Mouse (Mus musculus) embryo, embryonic 10.5 days (tissue): ENCODE results near the gene Nlk.
"Not testable (repeated sequence)": the region's sequence is repeated elsewhere in the genome, so short reads cannot be mapped to it uniquely, and the experiment has no call there.

Experiments
- DNase-seq: peaks from one replicate; pipeline ENCODE4 v3.0.0-alpha.2; 2015; ENCODE audit warnings: low spot score

Nlk gene

DNA sequence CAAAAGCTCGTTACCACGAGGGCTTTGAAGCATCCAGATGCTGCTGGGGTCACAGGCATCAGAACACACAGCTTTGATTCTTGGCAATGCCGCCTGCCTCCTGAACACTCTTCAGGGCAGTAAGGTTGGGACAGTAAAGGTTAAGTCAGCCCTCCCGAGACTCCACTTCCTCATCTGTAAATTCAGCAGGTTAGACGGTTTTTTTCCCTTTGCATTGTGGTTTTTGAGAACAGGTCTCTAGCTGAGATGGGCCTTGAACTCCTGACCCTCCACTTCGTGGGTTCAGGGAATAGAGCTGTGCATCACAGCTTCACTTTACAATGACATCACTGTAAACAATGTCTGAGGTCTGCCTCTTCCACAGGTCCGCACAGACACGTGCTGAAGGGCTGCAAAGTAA, 152.0 kb downstream of the Nlk start:
- no peak for DNase-seq

GRCm38 (mm10) chr11:78544449-78545111, 152.6 kb downstream of the Nlk start:
- no peak for DNase-seq

DNA sequence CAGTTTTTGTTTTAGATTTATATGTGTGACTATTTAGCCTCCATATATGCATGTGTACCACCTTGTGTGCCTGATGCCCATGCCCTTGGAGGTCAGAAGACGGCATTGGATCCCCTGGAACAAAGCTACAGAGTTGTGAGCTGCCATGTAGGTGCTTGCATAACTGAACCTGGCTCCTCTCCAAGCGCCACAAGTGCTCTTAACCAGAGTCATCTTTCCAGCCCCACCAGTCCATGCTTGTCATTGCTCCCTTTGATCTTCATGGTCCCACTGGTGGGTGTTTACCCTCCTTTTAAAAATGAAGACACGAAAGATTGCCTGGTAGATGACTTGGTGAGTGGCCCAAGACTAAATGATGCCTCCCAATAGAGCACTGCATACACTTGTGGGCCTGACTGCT, 156.8 kb downstream of the Nlk start:
- no peak for DNase-seq

GRCm38 (mm10) chr11:78536690-78537084, 160.5 kb downstream of the Nlk start:
- no peak for DNase-seq

DNA sequence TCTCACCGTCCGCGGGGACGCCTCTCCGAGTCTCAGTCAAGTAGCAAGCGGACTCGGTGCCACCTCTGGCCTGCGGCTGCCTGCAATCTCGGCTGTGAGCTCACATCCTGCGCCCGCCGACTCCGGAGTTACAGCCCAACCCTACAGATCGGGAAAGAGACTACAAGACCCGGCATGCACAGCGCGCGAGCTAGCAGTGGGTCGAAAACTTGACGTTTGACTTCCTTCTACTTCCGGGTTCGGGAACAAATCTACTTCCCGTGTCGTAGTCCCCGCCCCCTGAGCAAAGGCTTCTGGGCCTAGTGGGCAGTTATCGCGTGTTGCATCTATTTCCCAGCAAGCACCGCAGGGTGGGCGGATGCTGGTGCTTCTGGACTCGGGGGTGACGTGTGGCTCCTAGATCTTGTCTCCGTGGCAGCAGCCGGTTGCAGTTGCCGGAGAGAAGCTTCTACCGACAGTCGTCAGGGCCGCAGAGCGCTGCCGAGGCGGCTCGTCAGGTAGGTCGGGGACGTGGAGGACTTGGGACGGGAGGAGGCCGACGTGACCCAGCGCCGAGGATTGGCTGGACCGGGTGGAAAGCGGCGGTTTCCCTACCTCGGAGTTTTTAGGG, 161.0 kb downstream of the Nlk start, which contains the start of the genes Tnfaip1 and Ift20:
TSS of gene Tnfaip1 (minus strand) at position 253 of the 610 bp plus-strand sequence.
TSS of gene Ift20 (plus strand) at position 282 of the 610 bp plus-strand sequence.
- DNase-seq = peak; percentile 100

DNA sequence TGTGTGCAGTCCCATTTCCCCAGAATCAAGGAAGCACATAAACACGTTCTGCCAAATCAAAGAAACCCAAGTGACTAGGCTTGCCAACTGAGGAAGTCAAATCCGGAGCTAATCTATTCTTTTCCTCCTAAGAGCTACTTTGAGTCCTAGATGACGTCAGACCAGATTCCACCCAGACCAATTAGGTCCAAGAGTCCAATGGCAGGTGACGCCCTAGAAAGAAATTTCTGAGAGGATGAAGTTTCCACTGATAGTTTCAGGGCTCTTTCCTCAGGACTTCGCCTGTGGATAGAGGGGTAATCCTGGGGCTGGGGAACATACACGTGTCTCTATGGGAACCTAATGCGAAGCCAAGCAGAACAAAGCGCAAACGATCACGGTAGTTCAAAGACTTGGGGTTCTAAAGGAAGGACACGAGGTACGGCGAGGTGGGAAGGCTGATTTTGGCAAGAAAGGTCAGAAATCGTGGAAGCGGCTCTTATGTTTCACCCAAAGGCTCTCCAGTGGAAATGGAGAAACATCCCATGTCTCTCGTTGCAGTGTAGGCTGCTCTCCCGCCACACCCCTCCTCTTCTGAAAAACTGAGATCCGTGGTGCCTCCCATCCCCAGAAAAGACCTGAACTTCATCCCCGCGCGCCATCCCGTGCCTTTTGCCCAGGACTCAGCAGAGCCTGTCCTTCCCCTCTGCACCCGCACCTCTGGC, 161.6 kb downstream of the Nlk start:
- peak; percentile 75 for DNase-seq

DNA sequence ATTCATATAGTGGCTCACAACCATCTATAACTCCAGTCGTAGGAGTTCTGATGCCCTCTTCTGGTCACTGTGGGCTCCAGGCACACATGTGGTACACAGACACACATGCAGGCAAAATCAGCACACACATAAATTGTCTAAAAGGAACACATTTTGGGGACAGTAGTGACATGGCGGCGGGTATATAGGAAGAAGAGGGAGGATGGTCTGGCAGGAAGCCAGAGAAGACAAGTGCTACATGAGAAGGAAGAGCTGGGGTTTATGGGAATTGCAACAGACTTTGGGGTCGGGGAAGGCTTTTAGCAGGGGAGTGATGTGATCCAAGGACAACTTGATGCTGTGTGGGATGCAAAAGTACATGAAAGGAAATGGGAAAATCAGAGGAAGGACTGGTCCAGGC, 162.7 kb downstream of the Nlk start:
- DNase-seq = no peak

- DNase-seq = not testable (repeated sequence)
These were observed 165.7 kb downstream of the Nlk start for GRCm38 (mm10) chr11:78531515-78531914.

GRCm38 (mm10) chr11:78531046-78531445, 166.1 kb downstream of the Nlk start:
- no peak for DNase-seq

- DNase-seq = no peak
These were observed 167.2 kb downstream of the Nlk start for GRCm38 (mm10) chr11:78530001-78530400.

DNA sequence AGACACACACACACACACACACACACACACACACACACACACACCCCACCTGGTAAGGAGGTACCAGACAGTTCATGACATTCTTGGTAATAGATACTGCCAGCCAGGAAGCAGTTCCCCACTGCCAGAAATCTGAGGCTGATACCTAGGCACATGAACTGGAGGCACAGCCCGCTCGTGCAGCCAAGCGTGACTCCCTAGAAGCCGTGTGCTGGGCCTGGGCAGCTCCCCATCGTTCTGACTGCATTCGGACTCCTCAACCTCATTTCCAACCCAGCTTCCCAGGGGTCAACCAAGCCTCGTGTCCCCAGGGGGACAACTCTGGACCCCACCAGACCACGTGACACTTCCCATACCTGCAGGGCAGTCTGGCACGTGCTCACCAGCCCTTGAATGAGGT, 168.5 kb downstream of the Nlk start:
- DNase-seq = no peak

GRCm38 (mm10) chr11:78524838-78525237, 172.3 kb downstream of the Nlk start:
- DNase-seq = no peak

DNA sequence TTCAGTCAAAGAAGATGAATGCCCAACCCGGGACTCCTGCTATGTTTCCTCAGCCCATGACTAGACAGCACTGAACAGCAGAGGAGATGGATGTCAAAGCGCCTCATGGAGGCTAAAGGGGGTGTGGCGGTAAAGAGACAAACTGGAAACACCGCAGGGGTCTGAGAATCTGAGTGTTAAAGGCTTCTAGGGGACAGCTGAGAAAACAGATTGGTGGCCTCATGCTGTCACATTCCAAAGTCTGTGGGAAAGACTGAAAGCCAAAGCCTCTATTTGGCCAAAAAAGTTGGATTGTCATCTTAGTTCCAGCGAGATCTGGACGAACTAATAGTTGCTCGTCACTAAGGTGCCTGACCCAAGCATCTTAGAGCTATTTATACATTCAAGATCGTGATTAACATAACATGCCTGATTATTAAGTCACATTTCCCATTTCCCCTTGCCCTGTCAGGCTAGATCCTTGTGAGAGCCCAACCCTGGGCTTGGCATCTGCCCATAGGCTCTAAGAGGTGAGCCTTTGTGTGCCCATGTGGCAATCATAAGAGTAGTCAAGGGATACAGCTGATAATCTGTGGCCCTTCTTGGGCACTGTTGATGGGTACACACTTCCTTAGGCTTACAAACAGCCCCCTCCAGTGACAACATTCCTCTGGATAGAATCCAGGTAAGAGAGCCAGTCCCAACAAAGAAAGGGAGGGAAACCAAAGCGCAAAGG, 173.8 kb downstream of the Nlk start:
- peak; percentile 47 for DNase-seq

DNA sequence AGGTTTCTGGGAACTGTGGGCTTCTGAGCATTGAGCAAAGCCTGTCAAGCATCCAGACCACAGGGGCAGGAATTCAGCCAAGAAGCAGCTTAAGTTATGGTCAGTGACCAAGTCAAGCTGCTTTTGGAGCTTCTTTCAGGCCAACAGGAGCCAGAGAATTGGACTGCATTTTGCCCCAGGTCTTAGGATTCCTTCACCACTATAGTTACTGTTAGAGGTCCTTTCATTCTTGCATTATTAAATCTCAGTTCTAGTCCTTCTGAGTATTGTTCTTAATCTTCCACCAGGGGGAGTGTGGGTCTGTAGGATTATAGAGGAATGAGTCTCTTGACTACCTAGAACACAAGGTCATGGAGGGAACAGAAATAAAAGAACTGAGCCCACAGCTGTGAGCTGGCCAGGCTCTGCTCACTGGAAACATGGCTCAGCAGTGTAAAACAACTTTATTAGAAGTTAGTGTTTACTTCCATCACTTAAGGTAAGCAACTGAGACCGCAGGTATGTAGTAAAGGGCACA, 174.6 kb downstream of the Nlk start:
- DNase-seq = peak; percentile 29

- no peak for DNase-seq
These were observed 175.3 kb downstream of the Nlk start for GRCm38 (mm10) chr11:78521880-78522279.

DNA sequence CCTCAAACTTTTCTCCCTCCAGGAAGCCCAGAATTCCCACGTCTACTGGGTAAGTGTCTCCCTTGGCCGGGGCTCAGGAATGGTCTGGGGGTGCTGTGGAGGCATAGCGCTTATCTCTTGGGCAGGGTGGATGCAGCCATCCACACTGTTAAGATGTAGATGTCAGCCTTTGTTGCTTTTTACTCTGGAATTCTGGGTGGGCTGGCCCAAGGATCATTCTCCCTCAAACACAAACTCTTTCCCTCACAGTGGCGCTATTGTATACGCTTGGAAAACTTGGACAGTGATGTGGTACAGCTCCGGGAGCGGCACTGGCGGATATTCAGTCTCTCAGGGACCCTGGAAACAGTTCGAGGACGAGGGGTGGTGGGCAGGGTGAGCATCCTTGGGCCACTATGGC, 178.2 kb downstream of the Nlk start:
- DNase-seq = no peak
